In genomic region chr17:47010722-47011660, GRCm38 (mm10) we compare ENCODE assay signal across 7 mouse cellular contexts. TPM values are rescaled to one million over a fixed set of nuclear protein-coding genes. Genes with fewer than 3 reads are reported as not detected.
DNase-seq lines count a peak whose midpoint lies in the region; ATAC-seq and TF ChIP-seq lines count a peak whose summit lies in the region.

No protein-coding gene starts in this region.

- no peaks in the 10 kb centered on the region for H3K27me3 ChIP-seq in hindbrain, postnatal 0 days (ENCODE audit: insufficient read depth, low read length)

- H3K4me3 ChIP-seq in hindbrain, postnatal 0 days (ENCODE audit: low read length) = peak overlapping the region; percentile 79

- DNase-seq in WW6 (ENCODE audit: low read depth, low spot score) = peak; percentile 31
- peak; percentile 76 to 85 for DNase-seq in cerebellum, postnatal 10 days
- peak; percentile 28 to 33 for DNase-seq in frontal cortex, postnatal 25 days (ENCODE audit: low spot score in 2 of 2)
- DNase-seq in hindbrain, postnatal 0 days (ENCODE audit: low spot score) = peak; percentile 87
- peak; percentile 67 to 76 for DNase-seq in left cerebral cortex, adult 18-20 months (ENCODE audit: low spot score in 2 of 2)
- DNase-seq in right cerebral cortex, postnatal 14 days = peak; percentile 56

- peak overlapping the region; percentile 95 for H3K27ac ChIP-seq in hindbrain, postnatal 0 days

- ATAC-seq in hindbrain, postnatal 0 days = peak; percentile 64
- ATAC-seq in megakaryocyte, adult 5-6 weeks (ENCODE audit: poor library complexity, severe bottlenecking) = peak; percentile 53

- 10% methylated on average over 25 of the region's 25 CpGs for WGBS in hindbrain, postnatal 0 days

- H3K9ac ChIP-seq in hindbrain, postnatal 0 days (replicated peaks; ENCODE audit: low read length) = peak overlapping the region; percentile 82; the same call in 1 of the 2 replicates

- no peaks in the 10 kb centered on the region for H3K36me3 ChIP-seq in hindbrain, postnatal 0 days (ENCODE audit: insufficient read depth, low read length)

- H3K4me1 ChIP-seq in hindbrain, postnatal 0 days (ENCODE audit: insufficient read depth, low read length) = peaks cover 10% of the 10 kb centered on the region; the same call in 1 of the 2 replicates

- TF ChIP-seq CTCF in hindbrain, postnatal 0 days (IDR thresholded peaks at IDR 0.05; ENCODE audit: low read depth) = no peak

- H3K4me2 ChIP-seq in hindbrain, postnatal 0 days (ENCODE audit: low read depth, low read length) = peak overlapping the region; percentile 80

- no peaks in the 10 kb centered on the region for H3K9me3 ChIP-seq in hindbrain, postnatal 0 days (ENCODE audit: low read length)

RNA-seq across cellular contexts. Expression of gene Ubr2, which starts 0.6 kb away (rescaled TPM):
- total RNA-seq in hindbrain, postnatal 0 days (2014; rRNA removed) = 20.8 and 33.0 TPM in 2 replicates
- 8.5 and 8.7 TPM in 2 replicates for polyA plus RNA-seq in hindbrain, postnatal 0 days (2015; fragmentation: Nextera tagmentation; extraction: Ambion mirVana)
- total RNA-seq in left cerebral cortex, adult 18-20 months (2021) = 10 to 100 TPM; 54.7 to 55.3 TPM
- total RNA-seq in megakaryocyte, adult 5-6 weeks (2015) = 37.4 and 38.2 TPM in 2 replicates
- 24.2 and 32.5 TPM in 2 replicates for total RNA-seq in megakaryocyte, adult 5-6 weeks (2017)

Comparison
In these comparisons a context has a peak if more than half of its experiments do, and no peak if none do; other contexts are left out.
1. Peak in every context shown above with its lines: DNase-seq, ATAC-seq, H3K4me3 ChIP-seq and H3K27ac ChIP-seq.
2. DNase-seq: peak in every context shown above with its lines; median percentile 87 in hindbrain, postnatal 0 days; 80 in cerebellum, postnatal 10 days; 72 in left cerebral cortex, adult 18-20 months; 56 in right cerebral cortex, postnatal 14 days; 31 in WW6; 30 in frontal cortex, postnatal 25 days.